Mouse (Mus musculus) bone marrow macrophage, adult 2 months (primary cell): ENCODE measurements at regions not wholly inside any gene's neighbourhood (a gene's known extent, or its start where the extent isn't known, plus 50 kb on each side); places are given as distances from the start of the nearest gene placed in this dataset.

Experiments
- CTCF ChIP-seq: IDR thresholded peaks from 2 replicates; pipeline ENCODE4 v1.5.1; 2012; ENCODE audit warnings: low read depth, mild to moderate bottlenecking, low read length, moderate library complexity
- POLR2A ChIP-seq: IDR thresholded peaks from 2 replicates; pipeline ENCODE4 v1.6.1; 2012; ENCODE audit warnings: mild to moderate bottlenecking, low read depth, low read length, borderline replicate concordance

DNA sequence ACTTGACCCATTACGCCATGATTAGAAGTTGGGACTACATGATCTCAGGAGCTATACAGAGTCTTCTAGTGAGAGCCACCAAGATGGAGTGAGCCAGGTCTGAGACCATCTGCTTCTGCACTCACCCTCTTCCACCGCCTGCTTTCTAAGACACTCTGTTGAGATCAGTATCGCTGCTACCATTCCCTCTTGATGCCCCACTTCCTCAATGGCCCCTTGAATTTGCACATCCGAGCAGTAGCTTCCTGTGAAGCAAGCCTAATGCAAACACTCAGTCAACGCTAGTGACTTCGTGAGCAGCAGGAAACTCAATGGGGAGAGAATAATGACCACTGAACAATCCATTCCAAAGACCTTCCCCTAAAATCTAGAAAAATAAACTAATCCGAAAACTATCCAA lies 160.7 kb upstream of the Olig3 start:
- no peak for TF ChIP-seq CTCF
- TF ChIP-seq POLR2A = no peak
